Mouse (Mus musculus) neural tube, embryonic 14.5 days (tissue): Measurements from ENCODE around the gene Trmt1. TPM values are rescaled to one million over a fixed set of nuclear protein-coding genes. Genes with fewer than 3 reads are reported as not detected.

Source experiments
- ATAC-seq: fragments of 200-750 bp; cut with Nextera tagmentation; 2 replicates; pipeline ENCODE4 v1.8.0; 2017; ENCODE audit warnings: low read depth, mild to moderate bottlenecking, moderate TSS enrichment, moderate library complexity
- H3K27ac ChIP-seq: fragments of 300-500 bp; sonication (generic); 2 replicates; pipeline ENCODE4 v1.5.1; 2014; ENCODE audit warnings: low read depth, mild to moderate bottlenecking, control low read depth, low read length, moderate library complexity, mixed read lengths
- H3K27me3 ChIP-seq: fragments of 300-500 bp; sonication (generic); 2 replicates; pipeline ENCODE4 v1.6.1; 2014; ENCODE audit warnings: low read length; ENCODE audit not compliant: control insufficient read depth, insufficient read depth
- H3K36me3 ChIP-seq: fragments of 300-500 bp; sonication (generic); 2 replicates; pipeline ENCODE4 v1.6.1; 2014; ENCODE audit warnings: low read length, mixed read lengths; ENCODE audit not compliant: control insufficient read depth, insufficient read depth
- H3K4me1 ChIP-seq: fragments of 300-500 bp; sonication (generic); 2 replicates; pipeline ENCODE4 v1.6.1; 2014; ENCODE audit warnings: low read length; ENCODE audit not compliant: control insufficient read depth, insufficient read depth
- H3K4me2 ChIP-seq: fragments of 300-500 bp; sonication (generic); 2 replicates; pipeline ENCODE4 v1.6.1; 2014; ENCODE audit warnings: mild to moderate bottlenecking, low read depth, low read length, control low read depth
- H3K4me3 ChIP-seq: fragments of 300-500 bp; sonication (generic); 2 replicates; pipeline ENCODE4 v1.5.1; 2014; ENCODE audit warnings: low read depth, low read length, control low read depth, mixed read lengths
- H3K9ac ChIP-seq: fragments of 300-500 bp; sonication (generic); replicated peaks from 2 replicates; pipeline ENCODE4 v1.6.1; 2014; ENCODE audit warnings: low read depth, mild to moderate bottlenecking, control low read depth, low read length, mixed read lengths
- H3K9me3 ChIP-seq: fragments of 300-500 bp; sonication (generic); 2 replicates; pipeline ENCODE4 v1.6.1; 2016; ENCODE audit warnings: low read length; ENCODE audit not compliant: control insufficient read depth
- WGBS: fragments of 180-500 bp; shearing (Covaris S2); extraction: QIAGEN DNeasy Blood & Tissue Kit; methylation state at CpG from one replicate; pipeline ENCODE4 v1.1.7; 2014; 5-methylcytosine and 5-hydroxymethylcytosine counted together
- polyA plus RNA-seq: library from polyadenylated mRNA; unstranded; fragments of >200 nt; fragmentation: Nextera tagmentation; extraction: Ambion mirVana; gene quantifications from 2 replicates; pipeline ENCODE4 v1.2.1, GENCODE M21; 2014

Trmt1 gene
- polyA plus RNA-seq, 1 experiment from 2014 or later: 70.2 TPM

GRCm38 (mm10) chr8:84718959-84719690 lies 33.0 kb downstream of the Trmt1 start:
- peaks cover 4% of the 10 kb centered on the region; the same call in 1 of the 2 replicates for H3K27me3 ChIP-seq
- ATAC-seq: no peak
- no peak overlapping the region for H3K27ac ChIP-seq
- H3K4me1 ChIP-seq: peaks cover 18% of the 10 kb centered on the region
- WGBS: 82% methylated on average over 5 of the region's 5 CpGs
- H3K9ac ChIP-seq: no peak overlapping the region
- H3K4me3 ChIP-seq: no peak overlapping the region
- H3K9me3 ChIP-seq: no peaks in the 10 kb centered on the region
- H3K36me3 ChIP-seq: no peaks in the 10 kb centered on the region
- H3K4me2 ChIP-seq: no peak overlapping the region

- H3K9ac ChIP-seq: no peak overlapping the region
- no peaks in the 10 kb centered on the region for H3K9me3 ChIP-seq
- WGBS: 74% methylated on average over 6 of the region's 6 CpGs
- H3K36me3 ChIP-seq: no peaks in the 10 kb centered on the region
- no peak overlapping the region for H3K4me3 ChIP-seq
- H3K4me2 ChIP-seq: no peak overlapping the region
- ATAC-seq: 0 out of 2 replicates have a peak, but pooled peaks have one; percentile 1
- H3K4me1 ChIP-seq: peaks cover 21% of the 10 kb centered on the region
- H3K27ac ChIP-seq: peak overlapping the region; percentile 81; the same call in 1 of the 2 replicates
- no peaks in the 10 kb centered on the region; the same call in 1 of the 2 replicates for H3K27me3 ChIP-seq
Observed at GRCm38 (mm10) chr8:84722530-84722849, 36.4 kb downstream of the Trmt1 start.

DNA sequence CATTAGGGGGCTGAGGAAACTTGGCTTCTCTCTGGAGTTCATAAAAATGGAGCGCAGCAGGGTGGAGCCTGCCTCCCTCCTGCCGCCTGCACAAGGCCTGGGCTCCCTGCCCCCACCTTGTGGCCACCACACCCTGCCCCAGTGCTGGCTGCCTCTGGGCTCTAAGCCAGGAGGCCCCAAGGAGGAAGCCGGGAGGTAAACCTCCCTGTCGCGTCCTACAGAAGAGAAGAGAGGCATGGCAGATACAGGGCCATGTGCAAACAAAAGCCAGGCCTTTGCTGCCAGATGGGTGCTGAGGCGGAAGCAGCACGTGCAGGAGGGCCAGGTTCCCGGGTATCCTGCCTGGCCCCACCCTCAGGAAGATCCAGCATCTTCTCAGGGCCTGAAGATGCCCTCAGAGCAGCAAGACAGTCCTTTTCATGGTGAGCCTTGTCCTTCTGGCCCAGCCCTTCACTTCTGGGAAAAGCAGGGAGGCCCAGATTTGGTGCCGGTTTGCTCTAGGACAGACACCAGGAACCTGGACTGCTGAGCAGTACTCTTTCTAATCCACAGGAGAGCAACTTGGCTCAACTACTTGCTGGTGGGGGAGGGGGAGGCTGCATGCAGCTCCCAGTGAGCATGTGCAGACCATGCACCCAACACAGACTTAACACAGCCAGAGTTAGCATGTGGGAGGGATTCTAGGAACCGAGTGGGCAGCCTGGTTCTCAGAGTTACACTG lies 36.9 kb downstream of the Trmt1 start, which contains the start of gene G430095P16Rik:
Gene G430095P16Rik (plus strand): TSS at position 158 of the 721 bp plus-strand sequence.
- peak within 1 kb of the TSS; percentile 81 for H3K27ac ChIP-seq
- H3K4me3 ChIP-seq: no peak within 1 kb of the TSS
- ATAC-seq: peak; percentile 68
- H3K4me2 ChIP-seq: peak within 1 kb of the TSS; percentile 2; the same call in 1 of the 2 replicates
- H3K9me3 ChIP-seq: no peaks in the 10 kb centered on the region
- no peaks in the 10 kb centered on the region for H3K36me3 ChIP-seq
- peaks cover 21% of the 10 kb centered on the region for H3K4me1 ChIP-seq
- WGBS: 18% methylated on average over 10 of the region's 10 CpGs
- H3K9ac ChIP-seq: no peak within 1 kb of the TSS
- no peaks in the 10 kb centered on the region; the same call in 1 of the 2 replicates for H3K27me3 ChIP-seq

DNA sequence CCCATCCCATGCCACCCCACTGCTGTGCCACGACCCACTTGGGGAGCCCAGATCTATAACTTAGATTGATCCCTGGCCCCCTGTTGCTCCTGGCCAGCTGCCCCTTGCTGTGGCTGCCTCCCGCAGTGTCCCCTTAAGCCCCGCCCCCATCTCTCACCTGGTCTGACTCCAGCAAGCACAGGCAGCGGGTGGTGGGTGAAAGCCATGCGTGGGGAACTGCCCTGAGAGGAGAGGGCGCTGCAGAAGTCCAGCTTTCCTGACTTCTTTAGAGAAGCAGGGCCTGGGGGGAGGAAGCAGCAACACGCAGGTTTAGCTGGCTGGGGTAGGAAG lies 37.4 kb downstream of the Trmt1 start:
- no peaks in the 10 kb centered on the region; the same call in 1 of the 2 replicates for H3K27me3 ChIP-seq
- H3K9me3 ChIP-seq: no peaks in the 10 kb centered on the region
- no peaks in the 10 kb centered on the region for H3K36me3 ChIP-seq
- no peak overlapping the region for H3K4me2 ChIP-seq
- no peak for ATAC-seq
- H3K9ac ChIP-seq: no peak overlapping the region
- no peak overlapping the region for H3K4me3 ChIP-seq
- peak overlapping the region; percentile 81 for H3K27ac ChIP-seq
- WGBS: 47% methylated on average over 7 of the region's 7 CpGs
- peaks cover 24% of the 10 kb centered on the region for H3K4me1 ChIP-seq

GRCm38 (mm10) chr8:84724683-84725082 lies 38.6 kb downstream of the Trmt1 start:
- no peaks in the 10 kb centered on the region; the same call in 1 of the 2 replicates for H3K27me3 ChIP-seq
- no peak overlapping the region for H3K9ac ChIP-seq
- H3K27ac ChIP-seq: peak overlapping the region; percentile 81
- no peak overlapping the region for H3K4me2 ChIP-seq
- H3K4me1 ChIP-seq: peaks cover 24% of the 10 kb centered on the region
- H3K36me3 ChIP-seq: no peaks in the 10 kb centered on the region
- 0 out of 2 replicates have a peak, but pooled peaks have one; percentile 31 for ATAC-seq
- no peaks in the 10 kb centered on the region for H3K9me3 ChIP-seq
- WGBS: 36% methylated on average over 9 of the region's 9 CpGs
- no peak overlapping the region for H3K4me3 ChIP-seq

DNA sequence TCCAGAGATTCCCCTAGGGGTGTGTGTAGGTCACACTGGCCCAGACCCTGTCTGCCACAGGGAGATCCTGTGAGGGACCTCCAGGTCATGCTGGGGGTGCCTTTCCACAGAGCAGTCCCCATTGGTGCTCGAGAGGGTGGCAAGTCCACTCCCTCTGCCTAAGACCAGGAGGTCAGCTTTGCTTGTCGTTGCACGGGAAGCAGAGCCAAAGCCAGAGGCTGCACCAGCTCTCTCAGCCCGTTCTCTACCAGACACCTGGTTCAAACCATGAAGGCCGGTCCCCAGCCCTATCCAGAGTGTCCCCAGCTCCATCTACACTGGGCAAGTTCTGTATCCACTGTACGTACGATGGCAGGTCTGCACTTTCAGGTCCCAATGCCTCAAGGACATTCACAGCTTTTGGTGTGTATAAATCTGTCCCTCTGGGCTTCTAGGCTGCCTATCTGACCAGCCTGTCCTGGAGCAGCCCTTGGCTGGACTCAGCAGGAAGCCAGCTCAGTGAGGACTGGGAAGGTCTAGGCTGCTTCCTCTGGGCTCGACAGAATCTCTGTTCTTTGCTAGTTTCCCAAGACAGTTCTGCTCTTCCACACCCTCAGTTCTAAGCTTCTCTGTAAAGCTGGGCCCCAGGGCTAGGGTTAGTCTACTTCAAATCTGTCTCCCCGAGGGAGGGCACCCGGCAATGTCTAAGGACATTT lies 39.3 kb downstream of the Trmt1 start:
- Histone ChIP-seq H3K4me1 (peaks cover 24% of the 10 kb centered on the region), H3K27ac (peak overlapping the region; percentile 69), H3K4me2 (no peak overlapping the region), H3K36me3 (no peaks in the 10 kb centered on the region), H3K27me3 (no peaks in the 10 kb centered on the region; the same call in 1 of the 2 replicates), H3K4me3 (no peak overlapping the region), H3K9me3 (no peaks in the 10 kb centered on the region), H3K9ac (no peak overlapping the region)
- ATAC-seq: no peak
- WGBS: 58% methylated on average over 10 of the region's 10 CpGs

DNA sequence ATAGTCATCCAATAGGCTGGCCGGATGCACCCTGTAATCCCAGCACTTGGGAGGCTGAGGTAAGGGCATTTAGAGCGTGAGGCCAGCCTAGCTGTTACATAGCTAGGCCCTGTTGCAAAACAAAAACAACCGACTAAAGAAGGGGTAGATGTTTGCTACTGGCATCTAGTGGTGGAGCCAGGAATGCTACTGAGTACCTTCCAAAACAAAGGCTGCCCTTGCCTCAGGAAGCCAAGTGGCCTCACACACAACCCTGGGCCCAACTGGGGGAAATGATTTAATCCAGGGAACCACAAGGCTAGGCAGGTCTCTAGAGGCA lies 39.8 kb downstream of the Trmt1 start:
- WGBS: 13% methylated on average over 3 of the region's 3 CpGs
- H3K9me3 ChIP-seq: no peaks in the 10 kb centered on the region
- no peak for ATAC-seq
- no peaks in the 10 kb centered on the region; the same call in 1 of the 2 replicates for H3K27me3 ChIP-seq
- H3K9ac ChIP-seq: no peak overlapping the region
- peaks cover 25% of the 10 kb centered on the region for H3K4me1 ChIP-seq
- no peak overlapping the region for H3K4me2 ChIP-seq
- peak overlapping the region; percentile 69 for H3K27ac ChIP-seq
- H3K36me3 ChIP-seq: no peaks in the 10 kb centered on the region
- H3K4me3 ChIP-seq: no peak overlapping the region

GRCm38 (mm10) chr8:84728474-84728873 lies 42.4 kb downstream of the Trmt1 start:
- Histone ChIP-seq H3K4me1 (peaks cover 45% of the 10 kb centered on the region), H3K9ac (no peak overlapping the region), H3K27me3 (no peaks in the 10 kb centered on the region; the same call in 1 of the 2 replicates), H3K4me3 (no peak overlapping the region), H3K9me3 (no peaks in the 10 kb centered on the region), H3K36me3 (no peaks in the 10 kb centered on the region), H3K27ac (peak overlapping the region; percentile 73), H3K4me2 (no peak overlapping the region)
- peak; percentile 77 for ATAC-seq
- 43% methylated on average over 3 of the region's 3 CpGs for WGBS
